ENCODE assay signal across 16 mouse cellular contexts in genomic region chr13:12376778-12377177, GRCm38 (mm10).
"Had no signal": no experiment of that assay in that cellular context is flagged by ENCODE, and none has a peak within 500 bp of the region (broad histone marks: within the 10 kb centered on the region; RNA-seq: fewer than 3 reads in every experiment).

No protein-coding gene starts in this region.

- H3K4me2 ChIP-seq: neural tube, embryonic 12.5 days; neural tube, embryonic 13.5 days; neural tube, embryonic 15.5 days; stomach, embryonic 15.5 days had no signal

- DNase-seq: retina, postnatal 1 day; right cerebral cortex, adult 18-20 months; right cerebral cortex, postnatal 14 days; right cerebral cortex, postnatal 25 days; right cerebral cortex, postnatal 4 days; spleen, adult 18-20 months; thymus, adult 18-20 months; thymus, adult 2 months; thymus, postnatal 14 days; thymus, postnatal 25 days; thymus, postnatal 36 days; thymus, postnatal 4 days had no signal

- H3K36me3 ChIP-seq: neural tube, embryonic 12.5 days; neural tube, embryonic 13.5 days; neural tube, embryonic 15.5 days; stomach, embryonic 15.5 days had no signal

- H3K4me3 ChIP-seq: neural tube, embryonic 12.5 days; neural tube, embryonic 13.5 days; neural tube, embryonic 15.5 days; stomach, embryonic 15.5 days had no signal

- H3K27me3 ChIP-seq: neural tube, embryonic 12.5 days; neural tube, embryonic 13.5 days; neural tube, embryonic 15.5 days; stomach, embryonic 15.5 days had no signal
